Comparison of ENCODE assay signal across 19 mouse cellular contexts in genomic region chr1:138654212-138654611, GRCm38 (mm10). TPM values are rescaled to one million over a fixed set of nuclear protein-coding genes. Genes with fewer than 3 reads are reported as not detected.
DNase-seq lines count a peak whose midpoint lies in the region; ATAC-seq lines count a peak whose summit lies in the region.
"Had no signal": no experiment of that assay in that cellular context is flagged by ENCODE, and none has a peak within 500 bp of the region (broad histone marks: within the 10 kb centered on the region; RNA-seq: fewer than 3 reads in every experiment).

No protein-coding gene starts in this region.

- DNase-seq in frontal cortex, postnatal 14 days (ENCODE audit: low spot score in 2 of 2): no peak
- peak; percentile 10 to 71 for DNase-seq in left cerebral cortex, postnatal 25 days (ENCODE audit: low spot score in 2 of 2)
- DNase-seq in left cerebral cortex, postnatal 36 days (ENCODE audit: low spot score in 2 of 2): no peak
- peak; percentile 4 for DNase-seq in right cerebral cortex, postnatal 25 days
- no peak for DNase-seq in right cerebral cortex, postnatal 10 days (ENCODE audit: low spot score in 2 of 2)
- DNase-seq: adrenal gland, adult 8-10 months; adrenal gland, postnatal 25 days; cerebellum, adult 2 months; cerebellum, adult 9-11 months; cerebellum, postnatal 25 days; forebrain, postnatal 0 days; gastrocnemius, postnatal 25 days; heart, adult 18-20 months; heart, postnatal 10 days; heart, postnatal 36 days had no signal

- intact Hi-C loops in left cerebral cortex, postnatal 25 days (cut with DNase I): no loop called here
- intact Hi-C loops in left cerebral cortex, postnatal 36 days (cut with DNase I): no loop called here

- ATAC-seq in frontal cortex, adult (ENCODE audit: low TSS enrichment): peak; percentile 88
- ATAC-seq: activated CD4-positive, CD25-positive, alpha-beta regulatory T cell, adult 4 months; forebrain, embryonic 14.5 days; forebrain, postnatal 0 days; hindbrain, embryonic 16.5 days had no signal

RNA-seq across cellular contexts. Expression of gene Nek7, which starts 34.3 kb away (rescaled TPM):
- total RNA-seq in left cerebral cortex, postnatal 25 days (2021): 10 to 100 TPM; 31.0 to 31.3 TPM
- 10 to 100 TPM; 31.3 to 33.0 TPM for total RNA-seq in left cerebral cortex, postnatal 36 days (2021)

Comparison
In these comparisons a context has a peak if more than half of its experiments do, and no peak if none do; other contexts are left out.
1. DNase-seq: peak in left cerebral cortex, postnatal 25 days (2 of 2) and right cerebral cortex, postnatal 25 days (single experiment); none in frontal cortex, postnatal 14 days (0 of 2), left cerebral cortex, postnatal 36 days (0 of 2) and right cerebral cortex, postnatal 10 days (0 of 2).